Mouse (Mus musculus) intestine, embryonic 14.5 days (tissue): ENCODE data around the gene Igfbp5. TPM values are rescaled to one million over a fixed set of nuclear protein-coding genes. Genes with fewer than 3 reads are reported as not detected.

Experiments used
- ATAC-seq: fragments of 200-750 bp; cut with Nextera tagmentation; replicated peaks from 2 replicates; pipeline ENCODE4 v1.8.0; 2017; ENCODE audit warnings: low read depth, moderate number of reproducible peaks, moderate TSS enrichment, moderate library complexity; ENCODE audit not compliant: low FRiP score, low TSS enrichment
- DNase-seq: peaks from one replicate; pipeline ENCODE4 v3.0.0-alpha.2; 2018; ENCODE audit warnings: low spot score
- H3K27ac ChIP-seq: fragments of 300-500 bp; sonication (generic); 2 replicates; pipeline ENCODE4 v1.5.1; 2014; ENCODE audit warnings: low read depth, mild to moderate bottlenecking, control low read depth
- H3K27me3 ChIP-seq: fragments of 300-500 bp; sonication (generic); replicated peaks from 2 replicates; pipeline ENCODE4 v1.6.1; 2014; ENCODE audit warnings: low read length, control low read depth; ENCODE audit not compliant: control insufficient read depth, insufficient read depth
- H3K36me3 ChIP-seq: fragments of 300-500 bp; sonication (generic); 2 replicates; pipeline ENCODE4 v1.6.1; 2014; ENCODE audit warnings: low read length, control low read depth; ENCODE audit not compliant: control insufficient read depth, insufficient read depth
- H3K4me1 ChIP-seq: fragments of 300-500 bp; sonication (generic); replicated peaks from 2 replicates; pipeline ENCODE4 v1.6.1; 2014; ENCODE audit warnings: low read length, control low read depth, mixed read lengths; ENCODE audit not compliant: control insufficient read depth, insufficient read depth
- H3K4me2 ChIP-seq: fragments of 300-500 bp; sonication (generic); 2 replicates; pipeline ENCODE4 v1.6.1; 2014; ENCODE audit warnings: low read length
- H3K4me3 ChIP-seq: fragments of 300-500 bp; sonication (generic); 2 replicates; pipeline ENCODE4 v1.5.1; 2014; ENCODE audit warnings: low read depth, low read length, control low read depth, mixed read lengths
- H3K9ac ChIP-seq: fragments of 300-500 bp; sonication (generic); 2 replicates; pipeline ENCODE4 v1.6.1; 2014; ENCODE audit warnings: mild to moderate bottlenecking, low read length
- H3K9me3 ChIP-seq: fragments of 300-500 bp; sonication (generic); 2 replicates; pipeline ENCODE4 v1.6.1; 2016; ENCODE audit warnings: low read length, control low read depth; ENCODE audit not compliant: control insufficient read depth
- WGBS: fragments of 180-500 bp; shearing (Covaris S2); extraction: QIAGEN DNeasy Blood & Tissue Kit; methylation state at CpG from one replicate; pipeline ENCODE4 v1.1.7; 2014; 5-methylcytosine and 5-hydroxymethylcytosine counted together
- polyA plus RNA-seq: library from polyadenylated mRNA; unstranded; fragments of >200 nt; fragmentation: Nextera tagmentation; extraction: Ambion mirVana; gene quantifications from 2 replicates; pipeline ENCODE4 v1.2.1, GENCODE M21; 2014

Gene Igfbp5
- polyA plus RNA-seq, 1 experiment from 2014 or later: 46.2 TPM

DNA sequence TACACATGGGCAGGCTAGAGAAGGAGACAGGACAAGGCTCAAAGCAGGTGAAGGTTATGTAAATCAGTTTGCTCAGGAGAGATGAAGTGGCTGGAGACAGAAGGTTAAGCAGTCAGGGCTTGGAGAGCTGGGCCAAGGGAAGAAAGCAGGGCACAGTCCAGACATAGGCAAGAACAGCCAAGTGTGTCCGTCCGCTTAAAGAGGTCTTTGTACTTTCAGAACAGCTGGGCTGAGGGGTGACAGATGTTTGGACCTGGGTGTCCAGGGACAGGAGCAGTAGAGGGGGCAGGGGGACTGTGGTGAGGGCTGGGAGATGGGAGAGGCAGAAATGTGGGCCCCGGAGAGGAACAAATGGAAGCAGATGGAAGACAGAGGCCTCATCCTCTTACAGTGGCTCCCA, 10.4 kb downstream of the Igfbp5 start:
- WGBS: 73% methylated on average over 3 of the region's 3 CpGs
- Histone ChIP-seq H3K4me3 (no peak overlapping the region), H3K4me2 (no peak overlapping the region), H3K9ac (no peak overlapping the region), H3K9me3 (no peaks in the 10 kb centered on the region), H3K4me1 (peaks cover 16% of the 10 kb centered on the region), H3K27ac (no peak overlapping the region), H3K36me3 (peaks cover 52% of the 10 kb centered on the region), H3K27me3 (no peaks in the 10 kb centered on the region)
- ATAC-seq: no peak
- no peak for DNase-seq

DNA sequence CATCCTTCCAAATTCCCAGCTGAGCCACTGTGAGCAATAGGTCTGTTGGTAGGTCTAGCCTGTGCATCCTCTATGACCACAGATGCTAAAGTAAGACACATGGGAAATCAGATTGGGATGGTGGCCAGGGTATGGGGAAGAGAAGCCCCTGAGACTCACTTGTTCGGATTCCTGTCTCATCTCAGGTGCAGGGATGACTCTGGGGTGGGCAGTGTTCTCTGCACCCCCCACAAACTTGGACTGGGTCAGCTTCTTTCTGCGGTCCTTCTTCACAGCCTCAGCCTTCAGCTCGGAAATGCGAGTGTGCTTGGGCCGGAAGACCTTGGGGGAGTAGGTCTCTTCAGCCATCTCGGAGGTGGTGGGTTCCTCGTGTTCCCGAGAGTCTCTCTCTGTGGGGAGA, 11.0 kb downstream of the Igfbp5 start:
- ATAC-seq (no peak), DNase-seq (no peak)
- H3K4me2 ChIP-seq: no peak overlapping the region
- no peak overlapping the region for H3K4me3 ChIP-seq
- peaks cover 10% of the 10 kb centered on the region for H3K4me1 ChIP-seq
- H3K9me3 ChIP-seq: no peaks in the 10 kb centered on the region
- H3K9ac ChIP-seq: no peak overlapping the region
- no peaks in the 10 kb centered on the region for H3K27me3 ChIP-seq
- no peak overlapping the region for H3K27ac ChIP-seq
- WGBS: 89% methylated on average over 8 of the region's 8 CpGs
- peaks cover 58% of the 10 kb centered on the region for H3K36me3 ChIP-seq

DNA sequence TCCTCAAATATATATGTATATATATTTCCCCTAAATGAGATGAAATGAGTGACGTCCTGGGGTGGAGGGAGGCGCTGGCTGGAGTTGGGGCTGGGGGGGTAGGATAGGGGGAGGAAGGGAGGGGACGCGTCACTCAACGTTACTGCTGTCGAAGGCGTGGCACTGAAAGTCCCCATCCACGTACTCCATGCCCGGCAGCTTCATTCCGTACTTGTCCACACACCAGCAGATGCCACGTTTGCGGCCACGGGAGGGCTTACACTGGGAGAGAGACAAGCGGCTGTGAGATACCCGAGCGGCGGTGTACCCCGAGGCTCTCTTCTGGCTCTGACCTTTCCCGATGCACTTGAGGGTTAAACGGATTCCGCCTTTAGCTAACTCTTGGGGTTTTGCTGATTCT, 12.4 kb downstream of the Igfbp5 start:
- 88% methylated on average over 21 of the region's 21 CpGs for WGBS
- Histone ChIP-seq H3K27me3 (no peaks in the 10 kb centered on the region), H3K9ac (no peak overlapping the region), H3K4me3 (no peak overlapping the region), H3K36me3 (peaks cover 65% of the 10 kb centered on the region), H3K9me3 (no peaks in the 10 kb centered on the region), H3K4me1 (peaks cover 4% of the 10 kb centered on the region; the same call in 1 of the 2 replicates), H3K4me2 (no peak overlapping the region), H3K27ac (no peak overlapping the region)
- DNase-seq: no peak
- no peak for ATAC-seq

DNA sequence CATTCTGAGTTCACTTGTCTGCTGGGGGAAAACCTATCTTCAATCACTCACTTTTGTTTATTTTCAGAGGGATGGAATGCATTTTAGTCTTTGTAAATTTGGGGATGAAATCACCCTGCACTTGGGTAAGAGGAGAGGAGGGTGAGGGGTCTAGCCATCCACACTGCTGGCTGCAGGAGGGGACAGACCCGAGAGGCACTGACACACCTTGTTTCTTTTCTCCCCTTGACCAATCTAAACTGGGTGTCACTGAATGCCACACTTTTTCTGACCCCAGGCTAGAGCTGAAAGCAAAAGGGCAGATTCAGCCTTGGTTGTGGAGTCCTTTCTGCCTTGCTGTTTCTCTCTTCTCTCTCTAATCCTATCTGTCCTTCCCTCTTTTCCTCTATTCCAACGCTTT, 13.0 kb downstream of the Igfbp5 start:
- 59% methylated on average over 2 of the region's 2 CpGs for WGBS
- DNase-seq (no peak), ATAC-seq (no peak)
- no peak overlapping the region for H3K27ac ChIP-seq
- no peaks in the 10 kb centered on the region for H3K27me3 ChIP-seq
- H3K4me2 ChIP-seq: no peak overlapping the region
- H3K4me1 ChIP-seq: peaks cover 4% of the 10 kb centered on the region; the same call in 1 of the 2 replicates
- H3K9ac ChIP-seq: no peak overlapping the region
- H3K9me3 ChIP-seq: no peaks in the 10 kb centered on the region
- H3K4me3 ChIP-seq: no peak overlapping the region
- H3K36me3 ChIP-seq: peaks cover 66% of the 10 kb centered on the region

DNA sequence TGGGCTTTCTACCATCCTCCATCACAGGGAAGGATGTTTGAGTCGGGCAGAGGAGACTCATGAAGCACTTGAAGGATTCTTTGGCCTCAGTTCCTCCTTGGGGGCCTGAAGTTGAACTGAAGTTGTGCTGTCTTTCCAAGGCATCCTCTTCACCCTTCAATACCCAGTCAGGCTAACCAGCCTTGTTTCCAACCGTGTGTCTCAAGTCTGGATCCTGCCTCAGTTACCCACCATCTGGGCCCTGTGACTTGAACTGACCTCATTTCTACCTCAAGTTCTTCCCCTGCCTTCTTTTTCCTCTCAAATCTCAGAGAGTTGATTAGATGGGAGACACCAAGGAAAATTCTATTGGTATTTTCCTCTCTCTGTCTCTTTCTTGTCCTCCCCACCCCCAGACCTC, 14.2 kb downstream of the Igfbp5 start:
- H3K27ac ChIP-seq: no peak overlapping the region
- no peak overlapping the region for H3K4me2 ChIP-seq
- no peaks in the 10 kb centered on the region for H3K27me3 ChIP-seq
- H3K4me3 ChIP-seq: no peak overlapping the region
- 75% methylated on average over 2 of the region's 2 CpGs for WGBS
- no peak for ATAC-seq
- H3K9me3 ChIP-seq: no peaks in the 10 kb centered on the region
- no peak overlapping the region for H3K9ac ChIP-seq
- DNase-seq: no peak
- H3K36me3 ChIP-seq: peaks cover 66% of the 10 kb centered on the region
- no peaks in the 10 kb centered on the region for H3K4me1 ChIP-seq

DNA sequence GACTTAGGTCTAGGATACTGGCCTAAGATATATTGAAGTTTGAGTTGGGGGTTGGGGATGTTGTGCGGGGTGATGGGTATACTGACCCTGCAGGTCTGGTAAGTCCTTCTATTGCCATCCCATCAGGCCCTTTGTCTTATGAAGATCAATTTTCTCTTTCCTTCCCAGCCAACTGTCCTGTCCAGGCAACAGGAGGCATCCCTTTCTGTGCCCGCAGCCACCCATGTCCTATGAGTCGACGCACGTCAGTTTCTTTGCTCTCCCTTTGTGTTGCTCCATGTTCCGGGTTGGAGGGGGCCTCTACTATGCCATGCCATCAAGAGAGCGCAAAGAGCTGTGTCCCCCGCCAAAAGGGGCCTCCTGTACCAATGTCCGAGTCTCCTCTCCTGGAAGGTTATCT, 14.7 kb downstream of the Igfbp5 start:
- Histone ChIP-seq H3K36me3 (peaks cover 63% of the 10 kb centered on the region), H3K9ac (no peak overlapping the region), H3K27me3 (no peaks in the 10 kb centered on the region), H3K4me2 (no peak overlapping the region), H3K4me1 (no peaks in the 10 kb centered on the region), H3K4me3 (no peak overlapping the region), H3K9me3 (no peaks in the 10 kb centered on the region), H3K27ac (no peak overlapping the region)
- ATAC-seq (no peak), DNase-seq (no peak)
- WGBS: 94% methylated on average over 9 of the region's 9 CpGs

DNA sequence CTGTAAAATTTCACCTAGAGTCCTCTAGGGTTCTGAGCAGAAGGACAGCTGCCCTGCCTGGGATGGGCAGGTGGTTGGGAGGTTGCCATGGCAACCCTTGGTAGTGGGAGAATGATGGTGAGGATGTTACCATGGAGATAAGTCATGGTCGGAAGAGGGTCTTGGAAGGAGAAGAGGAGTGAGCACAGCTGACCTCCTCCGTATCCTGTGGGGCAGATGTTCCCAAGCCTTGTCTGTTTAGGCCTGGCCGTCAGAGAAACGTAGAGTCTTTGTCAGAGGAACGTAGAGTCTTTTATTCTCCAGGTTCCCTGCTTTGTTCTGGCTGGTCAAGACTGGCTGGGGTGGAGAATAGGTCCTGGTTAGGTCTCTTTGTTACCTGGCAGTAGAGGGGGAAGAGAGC, 15.8 kb downstream of the Igfbp5 start:
- Histone ChIP-seq H3K36me3 (peaks cover 59% of the 10 kb centered on the region), H3K4me2 (no peak overlapping the region), H3K4me1 (no peaks in the 10 kb centered on the region), H3K27me3 (no peaks in the 10 kb centered on the region), H3K9me3 (no peaks in the 10 kb centered on the region), H3K4me3 (no peak overlapping the region), H3K9ac (no peak overlapping the region), H3K27ac (no peak overlapping the region)
- no peak for ATAC-seq
- WGBS: 64% methylated on average over 5 of the region's 5 CpGs
- no peak for DNase-seq

DNA sequence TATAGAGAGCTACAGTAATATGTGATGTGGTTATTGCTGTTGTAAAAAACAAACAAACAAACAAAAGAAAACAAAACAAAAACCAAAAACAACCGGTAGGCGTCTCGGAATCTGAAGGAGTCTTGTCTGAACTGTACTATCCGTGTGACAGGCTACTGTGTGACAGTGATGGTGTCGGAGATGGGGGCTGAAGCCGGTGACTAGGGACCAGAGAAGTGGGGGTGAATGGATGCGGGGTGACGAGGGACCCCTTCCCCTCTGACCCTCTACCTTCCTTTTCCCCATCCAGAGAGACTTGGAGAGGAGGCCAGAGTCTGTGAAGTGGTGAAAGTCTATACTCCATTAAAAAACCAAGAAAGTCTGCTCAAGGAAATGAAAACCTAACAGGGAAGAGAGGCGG, 16.4 kb downstream of the Igfbp5 start:
- H3K36me3 ChIP-seq: peaks cover 53% of the 10 kb centered on the region
- ATAC-seq (no peak), DNase-seq (no peak)
- no peak overlapping the region for H3K4me2 ChIP-seq
- H3K27ac ChIP-seq: no peak overlapping the region
- no peaks in the 10 kb centered on the region for H3K4me1 ChIP-seq
- H3K27me3 ChIP-seq: no peaks in the 10 kb centered on the region
- H3K4me3 ChIP-seq: no peak overlapping the region
- no peaks in the 10 kb centered on the region for H3K9me3 ChIP-seq
- WGBS: 86% methylated on average over 9 of the region's 9 CpGs
- no peak overlapping the region for H3K9ac ChIP-seq

DNA sequence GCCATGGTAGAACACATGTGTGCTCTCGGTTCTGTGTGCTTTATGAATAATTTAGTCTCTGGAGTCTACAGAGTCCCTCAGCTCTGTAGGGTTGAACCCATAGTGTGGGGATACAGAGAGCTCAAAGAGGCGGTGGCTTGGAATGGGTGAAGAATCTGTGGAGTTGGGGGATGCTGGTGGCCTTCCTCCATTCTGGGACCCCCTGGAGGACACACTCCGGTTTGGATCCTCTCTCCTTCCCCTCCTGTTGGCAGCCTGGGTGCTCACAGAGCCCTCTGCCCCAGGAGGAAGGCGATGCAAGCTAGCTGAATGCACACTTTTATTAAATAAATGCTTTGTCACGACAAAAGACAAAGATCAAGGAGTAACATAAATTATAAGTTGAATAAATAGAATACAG, 17.1 kb downstream of the Igfbp5 start:
- no peak overlapping the region for H3K9ac ChIP-seq
- H3K4me1 ChIP-seq: no peaks in the 10 kb centered on the region
- H3K9me3 ChIP-seq: no peaks in the 10 kb centered on the region
- H3K27ac ChIP-seq: no peak overlapping the region
- no peak for ATAC-seq
- H3K36me3 ChIP-seq: peaks cover 47% of the 10 kb centered on the region
- no peak overlapping the region for H3K4me3 ChIP-seq
- 69% methylated on average over 5 of the region's 5 CpGs for whole genome bisulfite sequencing
- no peaks in the 10 kb centered on the region for H3K27me3 ChIP-seq
- no peak for DNase-seq
- H3K4me2 ChIP-seq: no peak overlapping the region
